Mouse (Mus musculus) midbrain, embryonic 13.5 days (tissue): ENCODE measurements around the gene Gnas. TPM values are rescaled to one million over a fixed set of nuclear protein-coding genes. Genes with fewer than 3 reads are reported as not detected.

Source experiments
- ATAC-seq: fragments of 200-750 bp; cut with Nextera tagmentation; 2 replicates; pipeline ENCODE4 v1.8.0; 2017; ENCODE audit warnings: mild to moderate bottlenecking, moderate TSS enrichment, moderate library complexity
- H3K27ac ChIP-seq: fragments of 300-500 bp; sonication (generic); 2 replicates; pipeline ENCODE4 v1.5.1; 2015; ENCODE audit warnings: inconsistent platforms, mild to moderate bottlenecking, moderate library complexity
- H3K27me3 ChIP-seq: fragments of 300-500 bp; sonication (generic); 2 replicates; pipeline ENCODE4 v1.6.1; 2015; ENCODE audit warnings: mild to moderate bottlenecking, inconsistent platforms
- H3K36me3 ChIP-seq: fragments of 300-500 bp; sonication (generic); 2 replicates; pipeline ENCODE4 v1.6.1; 2015; ENCODE audit warnings: mild to moderate bottlenecking, inconsistent platforms
- H3K4me1 ChIP-seq: fragments of 300-500 bp; sonication (generic); replicated peaks from 2 replicates; pipeline ENCODE4 v1.6.1; 2015; ENCODE audit warnings: inconsistent platforms
- H3K4me2 ChIP-seq: fragments of 300-500 bp; sonication (generic); replicated peaks from 2 replicates; pipeline ENCODE4 v1.6.1; 2015; ENCODE audit warnings: moderate library complexity, mild to moderate bottlenecking, inconsistent platforms
- H3K4me3 ChIP-seq: fragments of 300-500 bp; sonication (generic); replicated peaks from 2 replicates; pipeline ENCODE4 v1.5.1; 2015; ENCODE audit warnings: mild to moderate bottlenecking, inconsistent platforms
- H3K9ac ChIP-seq: fragments of 300-500 bp; sonication (generic); replicated peaks from 2 replicates; pipeline ENCODE4 v1.6.1; 2015; ENCODE audit warnings: mild to moderate bottlenecking, inconsistent platforms
- H3K9me3 ChIP-seq: fragments of 300-500 bp; sonication (generic); 2 replicates; pipeline ENCODE4 v1.6.1; 2016; ENCODE audit warnings: mild to moderate bottlenecking, inconsistent platforms
- WGBS: fragments of 180-500 bp; shearing (Covaris S2); methylation state at CpG from one replicate; pipeline ENCODE4 v1.1.7; 2015; 5-methylcytosine and 5-hydroxymethylcytosine counted together
- polyA plus RNA-seq: library from polyadenylated mRNA; unstranded; fragments of >200 nt; fragmentation: Nextera tagmentation; extraction: Ambion mirVana; gene quantifications from 2 replicates; pipeline ENCODE4 v1.2.1, GENCODE M21; 2015

The Gnas gene
- polyA plus RNA-seq, 1 experiment from 2014 or later, result 1,205 TPM

DNA sequence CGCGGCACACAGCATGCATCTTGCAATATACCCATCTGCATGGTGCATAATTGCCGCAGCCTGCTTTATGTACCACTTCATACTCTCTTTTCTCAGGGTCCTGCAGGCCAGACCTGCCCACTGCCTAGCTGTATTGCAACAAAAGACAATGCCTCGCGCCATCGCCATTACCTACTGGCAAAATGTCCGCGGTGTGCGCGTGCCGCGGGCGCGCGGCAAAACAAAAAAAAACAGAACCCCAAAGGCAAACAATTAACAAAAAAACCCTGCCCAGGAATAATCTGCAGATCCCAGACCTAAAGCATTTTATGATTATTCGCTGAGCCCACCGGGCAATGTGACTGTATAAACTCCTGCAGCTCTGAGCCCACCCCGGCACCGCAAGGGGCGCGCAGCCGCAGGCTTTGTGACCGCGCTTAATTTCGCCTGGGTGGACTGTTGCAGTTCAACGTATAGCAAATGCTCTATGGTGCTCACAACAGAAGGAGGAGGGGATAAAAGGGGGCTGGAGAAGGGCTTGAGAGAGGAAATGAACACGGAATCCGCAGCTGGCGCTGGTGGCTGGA, 11.9 kb downstream of the Gnas start:
- peaks cover 65% of the 10 kb centered on the region for H3K9me3 ChIP-seq
- 44% methylated on average over 29 of the region's 29 CpGs for WGBS
- ATAC-seq, result no peak; the same call in 1 of the 2 replicates
- peak overlapping the region; percentile 5; the same call in 1 of the 2 replicates for H3K9ac ChIP-seq
- H3K4me3 ChIP-seq, result peak overlapping the region; percentile 70
- H3K27me3 ChIP-seq, result peaks cover 42% of the 10 kb centered on the region
- no peaks in the 10 kb centered on the region for H3K36me3 ChIP-seq
- H3K27ac ChIP-seq, result peak overlapping the region; percentile 44; the same call in 1 of the 2 replicates
- H3K4me1 ChIP-seq, result peaks cover 60% of the 10 kb centered on the region
- peak overlapping the region; percentile 61 for H3K4me2 ChIP-seq

- ATAC-seq, result no peak
- peak overlapping the region; percentile 70 for H3K4me3 ChIP-seq
- H3K4me2 ChIP-seq, result peak overlapping the region; percentile 61
- no peak overlapping the region for H3K9ac ChIP-seq
- H3K27ac ChIP-seq, result no peak overlapping the region
- H3K27me3 ChIP-seq, result peaks cover 44% of the 10 kb centered on the region
- H3K9me3 ChIP-seq, result peaks cover 65% of the 10 kb centered on the region
- peaks cover 49% of the 10 kb centered on the region for H3K4me1 ChIP-seq
- no peaks in the 10 kb centered on the region for H3K36me3 ChIP-seq
- WGBS, result 62% methylated on average over 29 of the region's 29 CpGs
These were observed 13.0 kb downstream of the Gnas start for GRCm38 (mm10) chr2:174297086-174297571.

GRCm38 (mm10) chr2:174297851-174298250, 13.7 kb downstream of the Gnas start:
- no peak for ATAC-seq
- H3K27ac ChIP-seq, result no peak overlapping the region
- H3K9ac ChIP-seq, result no peak overlapping the region
- peaks cover 42% of the 10 kb centered on the region for H3K4me1 ChIP-seq
- H3K27me3 ChIP-seq, result peaks cover 44% of the 10 kb centered on the region
- peak overlapping the region; percentile 34 for H3K4me3 ChIP-seq
- H3K9me3 ChIP-seq, result peaks cover 65% of the 10 kb centered on the region
- no peak overlapping the region for H3K4me2 ChIP-seq
- H3K36me3 ChIP-seq, result no peaks in the 10 kb centered on the region
- 74% methylated on average over 19 of the region's 19 CpGs for WGBS

- peaks cover 36% of the 10 kb centered on the region for H3K4me1 ChIP-seq
- WGBS, result 48% methylated on average over 33 of the region's 33 CpGs
- peaks cover 65% of the 10 kb centered on the region for H3K9me3 ChIP-seq
- H3K27ac ChIP-seq, result no peak overlapping the region
- no peaks in the 10 kb centered on the region for H3K36me3 ChIP-seq
- no peak for ATAC-seq
- H3K4me2 ChIP-seq, result peak overlapping the region; percentile 51
- peak overlapping the region; percentile 34 for H3K4me3 ChIP-seq
- peaks cover 44% of the 10 kb centered on the region for H3K27me3 ChIP-seq
- no peak overlapping the region for H3K9ac ChIP-seq
These were observed 14.4 kb downstream of the Gnas start for GRCm38 (mm10) chr2:174298471-174298870.

GRCm38 (mm10) chr2:174299091-174299770, 15.1 kb downstream of the Gnas start:
- H3K4me2 ChIP-seq, result peak overlapping the region; percentile 51
- no peaks in the 10 kb centered on the region for H3K36me3 ChIP-seq
- H3K9ac ChIP-seq, result no peak overlapping the region
- H3K27me3 ChIP-seq, result peaks cover 44% of the 10 kb centered on the region
- H3K4me1 ChIP-seq, result peaks cover 34% of the 10 kb centered on the region
- H3K9me3 ChIP-seq, result peaks cover 62% of the 10 kb centered on the region
- WGBS, result 42% methylated on average over 48 of the region's 48 CpGs
- peak overlapping the region; percentile 34 for H3K4me3 ChIP-seq
- ATAC-seq, result no peak
- no peak overlapping the region for H3K27ac ChIP-seq

DNA sequence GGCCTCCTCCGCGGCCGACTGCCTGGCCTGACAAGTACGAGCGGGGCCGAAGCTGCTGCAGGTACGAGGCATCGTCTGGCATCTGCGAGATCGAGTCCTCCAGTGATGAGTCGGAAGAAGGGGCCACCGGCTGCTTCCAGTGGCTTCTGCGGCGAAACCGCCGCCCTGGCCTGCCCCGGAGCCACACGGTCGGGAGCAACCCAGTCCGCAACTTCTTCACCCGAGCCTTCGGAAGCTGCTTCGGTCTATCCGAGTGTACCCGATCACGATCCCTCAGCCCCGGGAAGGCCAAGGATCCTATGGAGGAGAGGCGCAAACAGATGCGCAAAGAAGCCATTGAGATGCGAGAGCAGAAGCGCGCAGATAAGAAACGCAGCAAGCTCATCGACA, 15.6 kb downstream of the Gnas start:
- WGBS, result 44% methylated on average over 34 of the region's 34 CpGs
- peaks cover 58% of the 10 kb centered on the region for H3K9me3 ChIP-seq
- peaks cover 44% of the 10 kb centered on the region for H3K27me3 ChIP-seq
- ATAC-seq, result no peak
- H3K36me3 ChIP-seq, result no peaks in the 10 kb centered on the region
- peak overlapping the region; percentile 34 for H3K4me3 ChIP-seq
- H3K27ac ChIP-seq, result no peak overlapping the region
- peak overlapping the region; percentile 51 for H3K4me2 ChIP-seq
- H3K4me1 ChIP-seq, result peaks cover 34% of the 10 kb centered on the region
- H3K9ac ChIP-seq, result no peak overlapping the region

- ATAC-seq, result no peak
- Histone ChIP-seq H3K4me3 (peak overlapping the region; percentile 34), H3K9ac (no peak overlapping the region), H3K4me1 (peaks cover 34% of the 10 kb centered on the region), H3K9me3 (peaks cover 54% of the 10 kb centered on the region), H3K27me3 (peaks cover 44% of the 10 kb centered on the region), H3K4me2 (peak overlapping the region; percentile 51), H3K27ac (no peak overlapping the region), H3K36me3 (no peaks in the 10 kb centered on the region)
- WGBS, result 59% methylated on average over 27 of the region's 27 CpGs
These were observed 16.1 kb downstream of the Gnas start for GRCm38 (mm10) chr2:174300186-174300585.

DNA sequence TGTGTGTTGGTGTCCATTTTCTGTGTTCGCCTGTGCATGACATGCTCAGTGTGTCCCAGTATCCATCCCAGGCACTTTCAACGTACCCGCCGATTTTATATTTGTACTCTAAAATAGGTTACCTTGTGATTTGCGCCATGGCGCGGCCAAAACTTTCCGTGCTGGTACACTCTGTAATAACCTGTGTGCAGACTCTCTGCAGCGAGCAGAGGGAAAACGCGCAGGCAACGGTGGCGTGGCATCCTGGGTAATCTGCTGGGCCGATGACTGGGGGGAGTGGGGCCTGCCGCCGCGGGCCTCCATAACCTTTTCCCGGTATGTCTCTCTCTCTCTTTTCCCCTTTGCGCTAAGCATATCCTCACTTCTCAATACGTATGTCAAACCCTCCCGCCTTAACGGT, 16.5 kb downstream of the Gnas start:
- H3K36me3 ChIP-seq, result no peaks in the 10 kb centered on the region
- WGBS, result 57% methylated on average over 22 of the region's 22 CpGs
- peaks cover 46% of the 10 kb centered on the region for H3K27me3 ChIP-seq
- H3K9me3 ChIP-seq, result peaks cover 50% of the 10 kb centered on the region
- peak overlapping the region; percentile 34 for H3K4me3 ChIP-seq
- peaks cover 34% of the 10 kb centered on the region for H3K4me1 ChIP-seq
- H3K4me2 ChIP-seq, result peak overlapping the region; percentile 51
- ATAC-seq, result no peak
- no peak overlapping the region for H3K9ac ChIP-seq
- no peak overlapping the region for H3K27ac ChIP-seq

DNA sequence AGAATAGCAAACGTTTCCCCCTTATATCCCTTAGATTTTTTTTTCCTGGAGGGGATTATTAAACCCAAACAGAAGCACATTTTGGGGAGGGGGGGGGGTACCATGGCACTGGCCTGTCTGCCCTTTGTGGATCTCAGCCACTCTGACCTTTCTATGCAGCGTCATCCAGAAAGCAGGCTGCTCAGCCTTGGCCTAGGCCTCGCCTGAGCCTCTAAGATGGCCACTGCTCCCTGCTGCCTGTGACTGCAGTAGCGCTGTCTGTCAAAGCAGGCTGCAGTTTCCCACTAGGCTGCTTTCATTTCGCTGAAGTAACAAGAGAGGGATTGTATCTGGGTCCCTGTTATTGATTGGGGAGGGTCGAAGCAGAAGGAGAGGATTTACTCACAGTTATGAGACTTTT, 18.4 kb downstream of the Gnas start:
- 23% methylated on average over 6 of the region's 6 CpGs for WGBS
- no peak overlapping the region for H3K4me2 ChIP-seq
- H3K27ac ChIP-seq, result no peak overlapping the region; the same call in 1 of the 2 replicates
- peaks cover 39% of the 10 kb centered on the region for H3K27me3 ChIP-seq
- no peak overlapping the region for H3K9ac ChIP-seq
- no peak for ATAC-seq
- no peaks in the 10 kb centered on the region for H3K36me3 ChIP-seq
- peaks cover 25% of the 10 kb centered on the region for H3K4me1 ChIP-seq
- H3K9me3 ChIP-seq, result peaks cover 32% of the 10 kb centered on the region
- no peak overlapping the region for H3K4me3 ChIP-seq

- H3K4me3 ChIP-seq, result no peak overlapping the region
- H3K36me3 ChIP-seq, result no peaks in the 10 kb centered on the region
- H3K4me2 ChIP-seq, result no peak overlapping the region
- 3% methylated on average over 5 of the region's 5 CpGs for WGBS
- ATAC-seq, result no peak
- H3K9ac ChIP-seq, result no peak overlapping the region
- peaks cover under 1% of the 10 kb centered on the region; the same call in 1 of the 2 replicates for H3K4me1 ChIP-seq
- peaks cover 8% of the 10 kb centered on the region for H3K27me3 ChIP-seq
- peaks cover 3% of the 10 kb centered on the region; the same call in 1 of the 2 replicates for H3K9me3 ChIP-seq
- H3K27ac ChIP-seq, result no peak overlapping the region
These were observed 21.5 kb downstream of the Gnas start for GRCm38 (mm10) chr2:174305646-174306045.

DNA sequence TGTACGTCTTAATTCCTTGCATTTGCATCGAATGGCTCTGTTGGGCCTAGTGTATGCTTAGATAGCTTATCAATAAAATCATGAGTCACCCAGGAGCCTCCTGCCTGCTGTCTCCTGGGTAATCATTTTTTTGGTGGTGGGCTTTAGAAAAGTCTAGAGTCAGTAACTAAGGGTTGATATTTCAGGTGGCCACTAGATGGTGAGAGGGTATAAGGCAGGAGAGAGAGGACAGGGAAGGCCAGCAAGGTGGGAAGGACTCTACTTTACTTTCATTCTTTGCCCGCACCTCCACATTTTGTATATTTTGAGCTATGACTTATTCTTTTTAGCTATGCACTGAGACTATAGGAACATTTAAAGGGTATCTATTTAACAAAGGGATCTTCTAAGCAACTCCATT, 23.8 kb downstream of the Gnas start:
- no peaks in the 10 kb centered on the region for H3K9me3 ChIP-seq
- no peak overlapping the region for H3K4me3 ChIP-seq
- ATAC-seq, result no peak
- peaks cover 3% of the 10 kb centered on the region; the same call in 1 of the 2 replicates for H3K4me1 ChIP-seq
- H3K36me3 ChIP-seq, result no peaks in the 10 kb centered on the region
- H3K4me2 ChIP-seq, result no peak overlapping the region
- no peak overlapping the region for H3K9ac ChIP-seq
- H3K27me3 ChIP-seq, result 0 out of 2 replicates have a peak, but pooled peaks cover 3% of the 10 kb centered on the region
- no peak overlapping the region for H3K27ac ChIP-seq
- 90% methylated on average over 3 of the region's 3 CpGs for WGBS

DNA sequence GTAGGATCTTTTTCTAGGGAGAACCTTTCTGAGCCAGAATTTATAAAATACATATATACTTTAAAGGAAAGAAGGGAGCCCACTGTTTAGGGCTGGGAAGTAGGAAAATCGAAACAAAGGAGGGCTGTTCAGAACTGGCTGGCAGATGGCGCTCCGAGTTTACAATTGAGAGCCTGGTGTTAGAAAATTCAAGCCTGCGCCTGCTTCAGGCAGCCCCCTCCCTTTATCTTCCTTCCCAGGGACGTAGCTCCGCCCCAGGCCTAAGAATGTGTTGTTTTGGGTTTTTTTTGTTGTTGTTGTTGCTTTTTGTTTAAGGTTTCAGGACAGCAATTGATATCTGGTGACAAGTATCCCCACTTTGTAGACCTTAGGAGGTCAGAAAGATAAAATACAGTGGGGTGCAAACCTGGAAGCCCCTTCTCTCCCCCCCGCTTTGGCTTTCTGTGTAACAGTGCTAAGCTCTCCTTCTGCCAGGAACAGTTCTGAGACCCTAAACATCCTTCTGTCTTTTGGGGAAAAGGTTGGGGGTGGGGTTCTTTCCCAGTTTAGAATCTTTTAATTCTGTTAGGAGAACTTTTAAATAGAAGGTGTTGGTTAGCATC, 26.9 kb downstream of the Gnas start:
- Histone ChIP-seq H3K9ac (0 out of 2 replicates have a peak overlapping the region, but pooled peaks have one; percentile 23), H3K27me3 (no peaks in the 10 kb centered on the region), H3K4me2 (0 out of 2 replicates have a peak overlapping the region, but pooled peaks have one; percentile 3), H3K27ac (no peak overlapping the region), H3K4me3 (no peak overlapping the region), H3K9me3 (no peaks in the 10 kb centered on the region), H3K36me3 (no peaks in the 10 kb centered on the region), H3K4me1 (peaks cover 3% of the 10 kb centered on the region; the same call in 1 of the 2 replicates)
- WGBS, result 13% methylated on average over 7 of the region's 7 CpGs
- ATAC-seq, result peak; percentile 78
